Mouse (Mus musculus): ENCODE data around the gene Olfr177. TPM values are rescaled to one million over a fixed set of nuclear protein-coding genes. Genes with fewer than 3 reads are reported as not detected.

Gene Olfr177
- total and polyA plus RNA-seq, 3 experiments = not detected

Other genes starting within 250 kb of the Olfr177 start
- 0.17 and 0.21 TPM in 2 replicates for gene E330017A01Rik, start 236.0 kb downstream of the Olfr177 start, total RNA-seq (2012; rRNA removed)
- not detected in 2 replicates for gene E330017A01Rik, start 236.0 kb downstream of the Olfr177 start, total RNA-seq (2014; rRNA removed)
- not detected in 2 replicates for gene E330017A01Rik, start 236.0 kb downstream of the Olfr177 start, polyA plus RNA-seq (2012; ENCODE audit: insufficient read length, low read depth)
- gene Cpox, start 204.5 kb downstream of the Olfr177 start, total RNA-seq (2012; rRNA removed) = 77.2 and 91.4 TPM in 2 replicates
- gene Cpox, start 204.5 kb downstream of the Olfr177 start, total RNA-seq (2014; rRNA removed) = 70.3 and 74.5 TPM in 2 replicates
- 72.3 and 75.6 TPM in 2 replicates for gene Cpox, start 204.5 kb downstream of the Olfr177 start, polyA plus RNA-seq (2012; ENCODE audit: insufficient read length, low read depth)
- 13.8 and 14.5 TPM in 2 replicates for gene Gpr15, start 155.7 kb downstream of the Olfr177 start, total RNA-seq (2012; rRNA removed)
- 8.3 and 8.7 TPM in 2 replicates for gene Gpr15, start 155.7 kb downstream of the Olfr177 start, total RNA-seq (2014; rRNA removed)
- 3.9 and 4.7 TPM in 2 replicates for gene Gpr15, start 155.7 kb downstream of the Olfr177 start, polyA plus RNA-seq (2012; ENCODE audit: insufficient read length, low read depth)
- gene Cldnd1, start 146.9 kb downstream of the Olfr177 start, total RNA-seq (2012; rRNA removed) = 59.9 and 63.8 TPM in 2 replicates
- gene Cldnd1, start 146.9 kb downstream of the Olfr177 start, total RNA-seq (2014; rRNA removed) = 78.0 and 78.7 TPM in 2 replicates
- 65.6 and 80.6 TPM in 2 replicates for gene Cldnd1, start 146.9 kb downstream of the Olfr177 start, polyA plus RNA-seq (2012; ENCODE audit: insufficient read length, low read depth)
- not detected in 2 replicates for gene Olfr172, start 111.6 kb downstream of the Olfr177 start, total RNA-seq (2012; rRNA removed)
- not detected in 2 replicates for gene Olfr172, start 111.6 kb downstream of the Olfr177 start, total RNA-seq (2014; rRNA removed)
- gene Olfr172, start 111.6 kb downstream of the Olfr177 start, polyA plus RNA-seq (2012; ENCODE audit: insufficient read length, low read depth) = not detected in 2 replicates
- gene Olfr173, start 74.5 kb downstream of the Olfr177 start, total RNA-seq (2012; rRNA removed) = not detected in 2 replicates
- not detected in 2 replicates for gene Olfr173, start 74.5 kb downstream of the Olfr177 start, total RNA-seq (2014; rRNA removed)
- not detected in 2 replicates for gene Olfr173, start 74.5 kb downstream of the Olfr177 start, polyA plus RNA-seq (2012; ENCODE audit: insufficient read length, low read depth)
- gene Olfr175-ps1, start 48.0 kb downstream of the Olfr177 start, total RNA-seq (2012; rRNA removed) = 0.38 and 0.89 TPM in 2 replicates
- gene Olfr175-ps1, start 48.0 kb downstream of the Olfr177 start, total RNA-seq (2014; rRNA removed) = 3.1 and 3.3 TPM in 2 replicates
- 0.46 and 0.70 TPM in 2 replicates for gene Olfr175-ps1, start 48.0 kb downstream of the Olfr177 start, polyA plus RNA-seq (2012; ENCODE audit: insufficient read length, low read depth)
- gene Olfr178, start 17.3 kb upstream of the Olfr177 start, total RNA-seq (2012; rRNA removed) = not detected in 2 replicates
- gene Olfr178, start 17.3 kb upstream of the Olfr177 start, total RNA-seq (2014; rRNA removed) = not detected in 2 replicates
- gene Olfr178, start 17.3 kb upstream of the Olfr177 start, polyA plus RNA-seq (2012; ENCODE audit: insufficient read length, low read depth) = not detected in 2 replicates
- not detected in 2 replicates for gene Olfr181, start 54.0 kb upstream of the Olfr177 start, total RNA-seq (2012; rRNA removed)
- not detected in 2 replicates for gene Olfr181, start 54.0 kb upstream of the Olfr177 start, total RNA-seq (2014; rRNA removed)
- gene Olfr181, start 54.0 kb upstream of the Olfr177 start, polyA plus RNA-seq (2012; ENCODE audit: insufficient read length, low read depth) = not detected in 2 replicates
- not detected in 2 replicates for gene Olfr180, start 54.6 kb upstream of the Olfr177 start, total RNA-seq (2012; rRNA removed)
- gene Olfr180, start 54.6 kb upstream of the Olfr177 start, total RNA-seq (2014; rRNA removed) = not detected in 2 replicates
- not detected in 2 replicates for gene Olfr180, start 54.6 kb upstream of the Olfr177 start, polyA plus RNA-seq (2012; ENCODE audit: insufficient read length, low read depth)
- gene Olfr183, start 120.6 kb upstream of the Olfr177 start, total RNA-seq (2012; rRNA removed) = not detected in 2 replicates
- not detected in 2 replicates for gene Olfr183, start 120.6 kb upstream of the Olfr177 start, total RNA-seq (2014; rRNA removed)
- gene Olfr183, start 120.6 kb upstream of the Olfr177 start, polyA plus RNA-seq (2012; ENCODE audit: insufficient read length, low read depth) = not detected in 2 replicates
- not detected in 2 replicates for gene Olfr186, start 155.5 kb upstream of the Olfr177 start, total RNA-seq (2012; rRNA removed)
- not detected in 2 replicates for gene Olfr186, start 155.5 kb upstream of the Olfr177 start, total RNA-seq (2014; rRNA removed)
- gene Olfr186, start 155.5 kb upstream of the Olfr177 start, polyA plus RNA-seq (2012; ENCODE audit: insufficient read length, low read depth) = not detected in 2 replicates
- not detected in 2 replicates for gene Olfr187, start 165.0 kb upstream of the Olfr177 start, total RNA-seq (2012; rRNA removed)
- gene Olfr187, start 165.0 kb upstream of the Olfr177 start, total RNA-seq (2014; rRNA removed) = not detected in 2 replicates
- not detected in 2 replicates for gene Olfr187, start 165.0 kb upstream of the Olfr177 start, polyA plus RNA-seq (2012; ENCODE audit: insufficient read length, low read depth)
- gene Olfr190, start 203.2 kb upstream of the Olfr177 start, total RNA-seq (2012; rRNA removed) = not detected in 2 replicates
- not detected in 2 replicates for gene Olfr190, start 203.2 kb upstream of the Olfr177 start, total RNA-seq (2014; rRNA removed)
- gene Olfr190, start 203.2 kb upstream of the Olfr177 start, polyA plus RNA-seq (2012; ENCODE audit: insufficient read length, low read depth) = not detected in 2 replicates
- gene Olfr191, start 215.1 kb upstream of the Olfr177 start, total RNA-seq (2012; rRNA removed) = not detected in 2 replicates
- gene Olfr191, start 215.1 kb upstream of the Olfr177 start, total RNA-seq (2014; rRNA removed) = not detected in 2 replicates
- not detected in 2 replicates for gene Olfr191, start 215.1 kb upstream of the Olfr177 start, polyA plus RNA-seq (2012; ENCODE audit: insufficient read length, low read depth)
- gene Olfr193, start 237.1 kb upstream of the Olfr177 start, total RNA-seq (2012; rRNA removed) = not detected in 2 replicates
- gene Olfr193, start 237.1 kb upstream of the Olfr177 start, total RNA-seq (2014; rRNA removed) = not detected in 2 replicates
- not detected in 2 replicates for gene Olfr193, start 237.1 kb upstream of the Olfr177 start, polyA plus RNA-seq (2012; ENCODE audit: insufficient read length, low read depth)
- not detected in 2 replicates for gene Olfr194, start 246.3 kb upstream of the Olfr177 start, total RNA-seq (2012; rRNA removed)
- not detected in 2 replicates for gene Olfr194, start 246.3 kb upstream of the Olfr177 start, total RNA-seq (2014; rRNA removed)
- not detected in 2 replicates for gene Olfr194, start 246.3 kb upstream of the Olfr177 start, polyA plus RNA-seq (2012; ENCODE audit: insufficient read length, low read depth)

Data from CH12.LX (cell line).